Mouse (Mus musculus) ovary, postnatal 36 days (tissue): ENCODE measurements at regions not wholly inside any gene's neighbourhood (a gene's known extent, or its start where the extent isn't known, plus 50 kb on each side); places are given as distances from the start of the nearest gene placed in this dataset.

Source experiments
- DNase-seq: peaks from one replicate; pipeline ENCODE4 v3.0.0; 2022; ENCODE audit warnings: low spot score, mixed read lengths

- DNase-seq, result no peak
These were observed 62.3 kb upstream of the Cd93 start for GRCm38 (mm10) chr2:148505651-148506050.

- DNase-seq, result no peak
These were observed 59.9 kb upstream of the Cd93 start for GRCm38 (mm10) chr2:148503143-148503854.

- DNase-seq, result no peak
These were observed 59.0 kb upstream of the Cd93 start for GRCm38 (mm10) chr2:148502321-148502720.

- DNase-seq, result no peak
These were observed 57.0 kb upstream of the Cd93 start for GRCm38 (mm10) chr2:148500235-148500936.

- no peak for DNase-seq
These were observed 54.3 kb upstream of the Cd93 start for GRCm38 (mm10) chr2:148497452-148498302.

GRCm38 (mm10) chr2:148496151-148497040, 53.0 kb upstream of the Cd93 start:
- DNase-seq, result no peak

GRCm38 (mm10) chr2:148495485-148495884, 52.1 kb upstream of the Cd93 start:
- no peak for DNase-seq

- no peak for DNase-seq
These were observed 49.9 kb upstream of the Cd93 start for GRCm38 (mm10) chr2:148493281-148493680.
